27 mouse cellular contexts compared by ENCODE assay signal in the genomic region with DNA sequence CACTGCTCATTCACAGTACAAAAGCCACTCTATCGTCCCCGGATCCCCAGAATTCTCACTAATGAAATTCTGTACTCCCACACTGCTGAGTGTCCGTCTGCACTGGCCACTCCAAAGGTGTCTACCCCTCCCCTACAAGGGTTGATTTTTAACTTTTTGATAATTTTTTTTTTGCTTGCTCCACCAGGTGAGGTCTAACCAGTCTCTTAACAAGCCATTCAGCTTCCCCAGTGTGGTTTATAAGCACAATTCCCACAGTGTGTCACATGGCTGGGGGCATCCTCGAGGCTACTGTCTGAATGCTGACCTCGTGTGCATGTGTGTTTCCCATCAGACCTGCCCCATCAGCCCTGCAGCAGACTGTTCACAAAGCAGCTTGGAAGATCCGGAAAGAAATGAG. TPM values are rescaled to one million over a fixed set of nuclear protein-coding genes. Genes with fewer than 3 reads are reported as not detected.
A peak's percentile ranks its signal among the peaks of the same experiment; 100 is the strongest.
DNase-seq lines count a peak whose midpoint lies in the region; ATAC-seq and TF ChIP-seq lines count a peak whose summit lies in the region.
"Had no signal": no experiment of that assay in that cellular context is flagged by ENCODE, and none has a peak within 500 bp of the region (broad histone marks: within the 10 kb centered on the region; RNA-seq: fewer than 3 reads in every experiment).

No protein-coding gene starts in this region.

- H3K27me3 ChIP-seq in midbrain, embryonic 15.5 days (replicated peaks), result no peaks in the 10 kb centered on the region
- no peaks in the 10 kb centered on the region; the same call in 1 of the 2 replicates for H3K27me3 ChIP-seq in midbrain, postnatal 0 days (ENCODE audit: insufficient read depth, low read length)
- H3K27me3 ChIP-seq: forebrain, embryonic 13.5 days; heart, embryonic 12.5 days; liver, embryonic 13.5 days had no signal

- H3K9ac ChIP-seq in midbrain, embryonic 15.5 days, result no peak overlapping the region
- no peak overlapping the region for H3K9ac ChIP-seq in midbrain, postnatal 0 days (replicated peaks; ENCODE audit: low read length, poor library complexity, severe bottlenecking)
- H3K9ac ChIP-seq: forebrain, embryonic 13.5 days; heart, embryonic 12.5 days; hindbrain, embryonic 13.5 days; limb, embryonic 15.5 days; liver, embryonic 13.5 days; neural tube, embryonic 15.5 days had no signal

- peak; percentile 35 for DNase-seq in kidney, adult 18-20 months
- DNase-seq in kidney, postnatal 4 days, result no peak
- DNase-seq in midbrain, postnatal 0 days (ENCODE audit: low spot score), result no peak
- DNase-seq in kidney, postnatal 25 days, result peak; percentile 36 to 73
- DNase-seq in frontal cortex, adult 2 months (ENCODE audit: extremely low spot score in 1 of 2, low spot score in 1 of 2), result no peak
- DNase-seq in spleen, postnatal 14 days (ENCODE audit: low spot score in 2 of 2), result no peak
- DNase-seq: adrenal gland, postnatal 10 days; cerebellum, adult 8-10 months; cerebellum, postnatal 25 days; gastrocnemius, postnatal 14 days; heart, adult 11 months; heart, postnatal 4 days; liver, embryonic 13.5 days; lung, adult 2 months; lung, postnatal 10 days; right cerebral cortex, postnatal 25 days; thymus, postnatal 14 days had no signal

- no peak for ATAC-seq in midbrain, embryonic 15.5 days (replicated peaks)
- no peak for ATAC-seq in midbrain, postnatal 0 days (ENCODE audit: low FRiP score)
- ATAC-seq: forebrain, embryonic 13.5 days; intestine, postnatal 0 days; Patski had no signal

- H3K27ac ChIP-seq in midbrain, embryonic 15.5 days, result 0 out of 2 replicates have a peak overlapping the region, but pooled peaks have one; percentile 1
- H3K27ac ChIP-seq in midbrain, postnatal 0 days (ENCODE audit: low read depth, low read length), result no peak overlapping the region
- H3K27ac ChIP-seq: forebrain, embryonic 13.5 days; hindbrain, embryonic 13.5 days; layer of hippocampus, adult 2 months; limb, embryonic 15.5 days; liver, embryonic 13.5 days; neural tube, embryonic 15.5 days had no signal

- TF ChIP-seq CTCF in midbrain, postnatal 0 days (IDR thresholded peaks at IDR 0.05), result no peak

- H3K4me1 ChIP-seq in midbrain, embryonic 15.5 days, result peaks cover 15% of the 10 kb centered on the region
- H3K4me1 ChIP-seq in midbrain, postnatal 0 days (ENCODE audit: insufficient read depth, low read length), result no peaks in the 10 kb centered on the region

- no peaks in the 10 kb centered on the region for H3K9me3 ChIP-seq in midbrain, embryonic 15.5 days
- no peaks in the 10 kb centered on the region for H3K9me3 ChIP-seq in midbrain, postnatal 0 days (ENCODE audit: low read length)
- H3K9me3 ChIP-seq: forebrain, embryonic 13.5 days; heart, embryonic 12.5 days; hindbrain, embryonic 13.5 days; limb, embryonic 15.5 days; liver, embryonic 13.5 days; neural tube, embryonic 15.5 days had no signal

- no peak overlapping the region for H3K4me3 ChIP-seq in midbrain, embryonic 15.5 days
- H3K4me3 ChIP-seq in midbrain, postnatal 0 days (ENCODE audit: low read depth, low read length), result no peak overlapping the region
- H3K4me3 ChIP-seq: forebrain, embryonic 13.5 days; heart, embryonic 12.5 days; hindbrain, embryonic 13.5 days; layer of hippocampus, adult 2 months; limb, embryonic 15.5 days; liver, embryonic 13.5 days; neural tube, embryonic 15.5 days had no signal

- no peak overlapping the region for H3K4me2 ChIP-seq in midbrain, embryonic 15.5 days
- no peak overlapping the region for H3K4me2 ChIP-seq in midbrain, postnatal 0 days (ENCODE audit: low read depth, low read length, poor library complexity, severe bottlenecking)
- H3K4me2 ChIP-seq: forebrain, embryonic 13.5 days; heart, embryonic 12.5 days; hindbrain, embryonic 13.5 days; limb, embryonic 15.5 days; liver, embryonic 13.5 days; neural tube, embryonic 15.5 days had no signal

- WGBS in midbrain, embryonic 15.5 days, result 44% methylated on average over 6 of the region's 6 CpGs
- WGBS in midbrain, postnatal 0 days, result 49% methylated on average over 6 of the region's 6 CpGs

- H3K36me3 ChIP-seq in midbrain, embryonic 15.5 days (replicated peaks), result no peaks in the 10 kb centered on the region
- H3K36me3 ChIP-seq in midbrain, postnatal 0 days (ENCODE audit: insufficient read depth, low read length), result peaks cover 6% of the 10 kb centered on the region; the same call in 1 of the 2 replicates
- H3K36me3 ChIP-seq: heart, embryonic 12.5 days; limb, embryonic 15.5 days; liver, embryonic 13.5 days; neural tube, embryonic 15.5 days had no signal

RNA-seq across cellular contexts. Expression of a gene that starts 40.9 kb away (rescaled TPM):
- polyA plus RNA-seq in midbrain, embryonic 15.5 days (2015; fragmentation: Nextera tagmentation; extraction: Ambion mirVana), result 6.2 and 7.5 TPM in 2 replicates
- total RNA-seq in midbrain, postnatal 0 days (2014; rRNA removed), result 15.7 and 16.4 TPM in 2 replicates
- 2.6 and 3.2 TPM in 2 replicates for polyA plus RNA-seq in midbrain, postnatal 0 days (2015; fragmentation: Nextera tagmentation; extraction: Ambion mirVana)
- polyA plus RNA-seq in frontal cortex, adult 2 months (2012; rRNA removed), result 45.5 and 47.8 TPM in 2 replicates
- total RNA-seq: MEL had no signal

RNA-seq across cellular contexts. Expression of a gene that starts 53.0 kb away (rescaled TPM):
- polyA plus RNA-seq in midbrain, embryonic 15.5 days (2015; fragmentation: Nextera tagmentation; extraction: Ambion mirVana), result 0.60 and 0.72 TPM in 2 replicates
- total RNA-seq in midbrain, postnatal 0 days (2014; rRNA removed), result 2.8 and 3.5 TPM in 2 replicates
- polyA plus RNA-seq in midbrain, postnatal 0 days (2015; fragmentation: Nextera tagmentation; extraction: Ambion mirVana), result 0.85 and 0.98 TPM in 2 replicates
- 1.4 and 1.5 TPM in 2 replicates for polyA plus RNA-seq in frontal cortex, adult 2 months (2012; rRNA removed)
- total RNA-seq: MEL had no signal

Comparison
In these comparisons a context has a peak if more than half of its experiments do, and no peak if none do; other contexts are left out.
1. DNase-seq: peak in kidney, adult 18-20 months (single experiment) and kidney, postnatal 25 days (2 of 2); none in kidney, postnatal 4 days (0 of 2), midbrain, postnatal 0 days (single experiment), frontal cortex, adult 2 months (0 of 2) and spleen, postnatal 14 days (0 of 2).